Mouse (Mus musculus) gastrocnemius, postnatal 4 days (tissue): ENCODE data around the gene Sgtb. TPM values are rescaled to one million over a fixed set of nuclear protein-coding genes. Genes with fewer than 3 reads are reported as not detected.

Experiments
- DNase-seq, 2 experiments: peaks; one replicate each; pipeline ENCODE4 v3.0.0; 2021 to 2022; ENCODE audit warnings: low spot score in 2 of 2, mixed read lengths in 2 of 2
- long read RNA-seq, 2 experiments: library from polyadenylated mRNA; stranded (forward); transcript quantifications; one replicate each; pipeline ENCODE4 v2.0.0; 2021
- total RNA-seq, 2 experiments: library from RNA; stranded (reverse); gene quantifications; 2 replicates each; pipeline ENCODE4 v1.2.3; 2021

The Sgtb gene
- 1 to 10 TPM; 3.3 to 3.5 TPM for total RNA-seq
- long read RNA-seq, experiment 1, partial matches to known transcripts = 0 of 1 reads
- long read RNA-seq, experiment 1, other reads (novel, unspliced or antisense) = 0 of 1 reads
- long read RNA-seq, experiment 2, partial matches to known transcripts = 0 of 4 reads
- long read RNA-seq, experiment 2, other reads (novel, unspliced or antisense) = 2 of 4 reads

DNA sequence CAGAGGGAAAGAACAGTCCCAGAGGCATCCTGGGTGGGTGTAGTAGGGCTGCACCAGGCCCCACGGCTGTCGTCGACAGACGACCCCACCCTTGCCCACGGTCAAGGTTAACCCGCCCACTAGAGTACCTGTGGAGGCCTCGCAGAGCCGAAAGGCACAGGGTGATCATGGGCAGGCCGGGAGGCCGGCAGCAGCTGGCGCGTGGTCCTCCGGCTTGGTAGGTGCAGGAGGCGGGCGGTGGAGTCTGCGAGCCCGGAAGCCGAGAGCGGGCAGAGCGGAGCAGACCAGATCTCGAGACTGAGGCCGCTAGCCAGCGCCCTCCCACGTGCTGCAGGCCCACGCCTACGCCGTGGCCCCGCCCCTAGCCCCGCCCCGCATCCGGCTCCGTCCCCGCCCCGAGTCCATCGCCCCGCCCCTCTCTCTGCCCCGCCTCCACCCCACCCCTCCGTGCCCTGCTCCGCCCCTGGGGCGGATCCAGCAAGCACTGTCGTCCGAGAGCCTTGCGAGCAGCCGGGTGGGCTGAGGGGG lies at the start of gene Sgtb, which contains the start of gene Nln:
Gene Sgtb (plus strand): TSS at position 454 of the 528 bp plus-strand sequence.
Gene Nln (minus strand): TSS at position 327 of the 528 bp plus-strand sequence.
- peak; percentile 76 to 84 for DNase-seq

DNA sequence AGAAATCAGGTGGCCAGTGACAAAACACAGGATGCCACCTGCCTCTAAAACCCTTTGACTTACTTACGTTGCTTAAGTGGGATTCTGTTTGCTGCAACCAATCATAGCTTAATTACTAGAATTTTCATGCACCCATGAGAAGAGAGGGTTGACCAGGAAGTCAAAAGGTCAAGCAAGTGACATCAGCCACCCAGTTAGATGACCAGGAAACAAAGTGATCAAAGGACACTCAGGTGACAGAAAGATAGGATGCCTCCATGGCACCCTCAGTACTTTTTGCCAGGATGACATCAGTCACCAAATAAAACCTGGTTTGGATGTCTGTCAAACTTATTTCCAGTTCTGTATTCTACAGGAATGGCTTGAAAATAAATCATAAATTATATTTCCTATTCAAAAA lies 49.3 kb upstream of the Sgtb start:
- no peak for DNase-seq

DNA sequence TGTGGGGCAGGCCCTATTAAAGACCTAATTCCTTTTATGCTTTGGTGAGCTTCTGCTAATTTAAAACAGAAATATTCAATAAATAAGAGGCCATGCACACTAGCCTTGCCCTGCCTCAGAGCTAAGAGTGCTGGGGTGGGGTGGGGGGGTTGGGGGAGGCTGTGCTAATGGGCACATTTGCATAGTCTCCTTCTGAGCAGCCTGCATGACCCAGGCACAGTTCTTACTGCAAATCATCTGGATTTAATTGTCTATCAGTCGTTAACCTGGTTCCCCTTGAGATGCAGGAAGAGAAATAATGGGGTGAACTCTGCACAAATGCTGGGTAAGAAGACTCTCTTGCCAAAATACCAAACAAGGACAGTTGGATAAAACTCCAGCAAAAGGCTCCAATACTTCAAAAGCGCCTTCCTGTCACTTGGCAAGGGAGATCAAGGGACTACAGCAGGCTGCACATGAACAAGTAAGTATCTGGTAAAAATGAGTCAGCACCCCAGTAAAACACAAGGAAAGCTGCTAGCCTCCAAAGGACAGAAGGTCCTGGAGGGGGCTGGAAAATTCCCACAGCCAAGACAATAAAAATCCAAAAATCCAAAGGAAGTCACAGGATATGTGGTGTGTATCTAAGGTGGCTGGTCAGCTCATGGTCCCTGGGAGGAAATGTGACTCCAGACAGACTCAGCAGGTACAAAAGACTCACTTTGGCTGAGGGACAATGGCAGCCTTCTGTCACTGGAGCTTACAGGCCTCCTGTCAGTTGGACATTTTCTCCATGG lies 47.4 kb upstream of the Sgtb start:
- no peak for DNase-seq

DNA sequence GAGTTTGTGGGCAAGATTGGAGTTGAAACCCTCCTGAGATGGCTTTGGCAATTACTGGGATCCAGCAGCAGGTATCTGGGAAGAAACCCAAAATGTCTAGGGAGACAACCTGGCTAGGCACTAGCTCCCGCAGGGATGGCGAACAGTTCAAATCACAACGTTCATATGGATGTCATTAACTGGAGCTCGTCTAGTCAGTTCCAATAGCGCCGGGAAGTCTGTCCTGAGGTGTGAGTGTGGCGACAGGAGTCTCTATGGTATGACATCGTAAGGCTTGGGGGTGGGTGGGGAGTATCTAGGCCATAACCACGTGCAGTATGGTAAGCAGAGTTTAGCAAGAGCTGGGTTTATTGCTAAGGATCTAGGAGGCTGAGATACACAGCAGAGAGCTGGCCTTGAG lies 46.5 kb upstream of the Sgtb start:
- DNase-seq = no peak

DNA sequence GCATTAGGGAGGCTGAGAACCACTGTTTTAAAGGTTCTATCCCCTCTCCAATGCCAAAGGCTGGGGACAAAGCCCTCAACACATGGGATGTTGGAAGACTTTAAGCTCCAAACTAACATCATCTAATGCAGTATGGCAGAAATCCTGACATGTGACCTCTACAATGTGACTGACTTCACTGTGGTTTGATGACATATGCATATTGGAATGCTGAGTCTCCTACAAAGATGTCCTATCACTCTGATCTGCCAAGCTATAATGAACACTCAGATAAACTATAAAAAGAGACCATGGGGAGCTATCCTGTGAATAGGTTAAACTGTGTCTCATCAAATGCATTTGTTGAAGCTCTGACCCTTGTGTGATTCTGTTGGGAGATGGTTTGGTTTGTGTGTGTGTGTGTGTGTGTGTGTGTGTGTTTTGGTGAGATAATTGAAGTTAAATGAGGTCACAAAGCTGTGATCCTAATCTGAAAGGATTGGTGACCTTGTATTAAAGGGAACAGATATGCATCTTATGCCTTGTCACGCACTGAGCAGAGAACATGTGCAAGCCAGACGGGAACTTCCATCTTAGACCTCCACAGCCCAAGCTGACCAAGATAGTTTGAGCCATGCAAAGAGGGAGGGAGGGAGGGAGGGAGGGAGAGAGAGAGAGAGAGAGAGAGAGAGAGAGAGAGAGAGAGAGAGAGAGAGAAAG lies 43.7 kb upstream of the Sgtb start:
- no peak for DNase-seq

DNA sequence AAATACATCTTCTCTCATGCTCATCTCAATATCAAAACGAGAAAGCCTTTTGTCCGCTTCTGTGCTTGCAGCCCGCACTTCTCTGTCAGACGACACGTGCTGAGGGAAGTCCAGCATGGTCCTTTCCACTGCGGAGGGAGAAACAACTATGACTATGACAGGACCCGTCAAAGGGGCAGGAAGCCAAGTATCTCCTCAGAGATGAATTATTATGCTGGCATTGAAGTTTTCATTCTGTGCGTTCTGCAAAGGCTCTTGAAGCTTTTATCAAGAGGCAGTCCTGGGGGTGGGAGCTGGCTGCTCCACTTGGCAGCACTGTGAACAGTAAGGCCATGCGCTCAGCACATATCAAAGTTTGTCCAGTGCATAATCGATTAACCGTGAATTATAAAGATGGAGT lies 40.3 kb upstream of the Sgtb start:
- DNase-seq = no peak

DNA sequence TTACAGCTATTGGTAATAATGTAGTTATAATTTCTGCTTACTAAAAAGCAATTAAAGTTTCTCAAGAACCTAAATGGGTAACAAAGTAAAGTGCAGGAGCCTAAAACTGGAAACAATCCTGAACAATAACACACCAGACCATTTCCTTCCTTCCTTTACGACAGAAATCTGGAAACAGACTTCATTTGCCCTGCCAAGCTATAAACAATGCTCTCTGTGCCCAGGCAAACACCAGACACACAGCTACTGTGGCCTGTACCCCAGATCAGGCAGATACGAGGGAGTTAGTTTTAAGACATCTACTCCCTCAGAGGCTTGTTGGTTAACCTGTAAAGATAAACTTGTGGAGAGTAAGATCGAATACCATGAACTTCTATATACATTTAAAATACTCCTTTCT lies 38.8 kb upstream of the Sgtb start:
- DNase-seq = no peak

DNA sequence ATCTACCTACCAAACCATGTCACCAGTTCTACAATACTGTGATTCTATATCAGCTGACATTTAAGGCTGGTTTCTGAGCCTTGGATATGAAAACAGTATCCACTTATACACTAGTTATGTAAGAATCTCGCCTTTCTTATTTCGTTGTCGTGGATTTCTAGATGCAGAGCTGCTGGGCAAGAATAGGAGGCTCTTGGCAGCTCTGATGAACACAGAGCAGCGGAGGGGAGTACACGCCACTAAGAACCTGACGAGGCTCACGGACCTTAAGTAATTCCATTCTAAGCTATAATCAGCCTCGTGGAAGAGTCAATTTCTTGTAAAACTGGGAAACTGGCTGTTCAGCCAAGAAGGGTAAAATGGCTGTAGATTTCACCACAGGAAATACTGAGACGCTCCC lies 37.2 kb upstream of the Sgtb start:
- no peak for DNase-seq

DNA sequence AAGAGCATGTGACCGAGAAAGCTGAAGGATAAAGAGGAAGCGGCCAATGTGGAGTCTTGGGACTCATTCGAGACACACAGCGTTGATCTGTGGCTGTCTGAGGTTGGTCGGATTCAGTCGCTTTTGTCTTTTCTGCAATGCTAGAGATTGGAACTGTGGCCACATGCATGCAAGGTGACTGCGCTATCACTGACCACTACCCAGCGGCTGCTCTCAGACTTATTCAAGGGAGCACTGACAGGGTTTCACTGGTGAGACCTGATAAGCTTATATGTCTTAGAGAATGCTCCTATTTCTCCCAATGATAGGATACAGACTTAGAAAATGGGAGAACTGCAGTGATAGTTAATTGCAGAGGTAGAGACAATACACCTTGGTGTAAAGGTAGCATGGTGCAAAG lies 35.3 kb upstream of the Sgtb start:
- no peak for DNase-seq

DNA sequence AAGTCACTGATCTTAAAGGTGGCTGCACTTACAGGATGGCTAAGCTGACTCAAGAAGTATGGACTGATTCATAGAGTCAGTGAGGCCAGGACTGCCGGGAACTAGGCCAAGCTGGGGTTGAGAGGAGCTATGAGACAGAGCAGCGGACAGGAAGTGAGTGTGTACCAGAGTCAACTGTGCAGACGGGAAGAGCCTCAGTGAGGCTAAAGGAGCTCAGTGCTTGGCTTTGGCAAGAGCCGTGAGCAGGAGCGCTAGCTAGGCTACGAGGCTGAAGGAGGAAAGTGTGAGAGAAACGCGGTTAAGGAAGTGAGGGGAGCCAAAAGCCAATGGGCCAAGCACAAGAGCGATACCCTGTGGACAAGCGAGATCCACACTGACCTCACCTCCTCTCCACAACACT lies 34.8 kb upstream of the Sgtb start:
- peak in 1 of 2 experiments; percentile 68 for DNase-seq

DNA sequence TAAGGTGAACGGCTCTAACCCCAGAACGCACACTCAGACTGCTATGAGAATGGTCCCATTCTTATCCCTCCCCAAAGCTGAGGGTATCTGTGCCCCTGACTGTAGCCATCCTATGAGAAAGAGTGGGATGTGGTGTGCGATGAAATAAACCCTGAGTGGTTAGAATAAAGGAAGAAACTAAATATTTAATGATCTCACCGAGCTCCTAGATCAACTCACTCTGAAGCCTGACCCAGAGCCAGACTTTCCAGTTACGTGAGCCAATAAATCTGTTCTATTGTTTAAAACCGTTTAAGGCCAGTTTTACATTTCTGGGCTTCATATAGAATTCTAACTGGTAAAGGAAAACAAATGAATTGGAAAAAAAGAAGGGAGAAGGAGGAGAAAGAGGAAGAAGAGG lies 32.5 kb upstream of the Sgtb start:
- DNase-seq = no peak

DNA sequence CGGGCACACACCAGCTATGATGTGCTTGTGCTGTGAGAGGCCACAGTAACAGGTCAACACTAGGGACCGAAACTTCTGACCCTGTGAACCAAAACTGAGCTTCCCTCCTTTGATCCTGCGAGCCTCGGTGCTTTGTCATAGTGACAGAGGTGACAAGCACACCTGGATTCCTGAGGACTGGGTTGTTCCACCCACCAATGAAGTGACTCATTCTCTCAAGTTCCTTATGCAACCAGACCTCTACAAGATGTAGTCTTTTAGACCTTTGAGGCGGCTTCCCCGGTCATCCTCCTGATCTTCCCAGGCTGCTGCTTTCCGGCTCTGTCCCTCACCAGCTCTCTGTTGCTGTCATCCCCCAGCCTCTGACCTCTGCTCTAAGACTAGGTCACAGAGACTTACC lies 27.0 kb upstream of the Sgtb start:
- no peak for DNase-seq

DNA sequence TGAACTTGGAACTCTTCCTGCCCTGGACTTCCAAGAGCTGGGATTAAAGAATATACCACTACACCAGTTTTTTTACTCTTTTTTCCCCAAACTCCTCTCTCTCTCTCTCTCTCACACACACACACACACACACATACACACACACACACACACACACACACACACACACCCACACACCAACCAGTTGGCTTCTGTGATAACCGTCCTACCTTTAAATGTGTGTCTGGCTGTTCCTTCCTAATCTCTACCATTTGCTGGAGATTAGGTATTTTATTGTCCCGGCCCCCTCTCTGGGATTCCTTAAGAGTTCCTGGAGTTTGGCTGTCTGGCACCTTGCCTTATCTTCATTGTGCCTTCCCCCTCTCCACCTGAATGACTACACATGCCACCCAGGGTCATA lies 24.9 kb upstream of the Sgtb start:
- no peak for DNase-seq

DNA sequence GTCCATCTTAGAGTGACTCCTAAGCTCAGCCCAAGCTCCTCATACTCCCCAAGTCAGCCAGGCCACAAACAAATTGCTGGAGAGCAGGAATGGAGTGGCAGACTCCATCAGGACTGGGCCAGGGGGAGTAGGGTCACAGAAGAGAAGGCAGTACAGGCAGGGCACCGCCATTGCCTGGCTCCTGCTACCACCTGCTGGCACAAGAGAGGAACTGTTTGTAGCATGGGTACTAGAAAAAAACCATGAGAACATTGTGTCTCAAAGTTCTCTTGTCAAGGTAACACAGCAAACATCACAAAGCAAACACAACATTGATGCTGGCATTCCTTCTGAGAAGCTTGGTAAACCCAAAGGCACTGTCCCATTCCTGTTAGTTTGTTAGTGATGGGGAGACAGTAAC lies 20.2 kb upstream of the Sgtb start:
- DNase-seq = peak in 1 of 2 experiments; percentile 37

DNA sequence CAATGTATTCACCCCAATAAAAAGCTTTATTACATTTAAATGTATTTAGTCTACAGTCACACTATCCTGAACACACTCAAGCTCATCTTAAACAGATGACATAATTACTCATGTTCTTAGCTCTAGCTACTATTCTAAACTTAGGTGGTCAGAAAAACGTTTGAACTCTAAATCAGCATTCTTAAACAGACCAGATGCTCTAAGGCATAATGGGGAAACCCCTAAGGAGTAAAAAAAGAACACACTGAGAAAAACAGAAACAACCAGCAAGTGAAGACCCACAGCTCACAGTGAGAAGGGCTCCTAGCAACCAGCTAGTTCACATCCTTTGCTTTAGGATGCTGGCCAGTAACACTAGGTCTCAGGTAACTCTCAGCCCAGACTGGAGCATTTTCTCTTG lies 17.8 kb upstream of the Sgtb start:
- DNase-seq = no peak

DNA sequence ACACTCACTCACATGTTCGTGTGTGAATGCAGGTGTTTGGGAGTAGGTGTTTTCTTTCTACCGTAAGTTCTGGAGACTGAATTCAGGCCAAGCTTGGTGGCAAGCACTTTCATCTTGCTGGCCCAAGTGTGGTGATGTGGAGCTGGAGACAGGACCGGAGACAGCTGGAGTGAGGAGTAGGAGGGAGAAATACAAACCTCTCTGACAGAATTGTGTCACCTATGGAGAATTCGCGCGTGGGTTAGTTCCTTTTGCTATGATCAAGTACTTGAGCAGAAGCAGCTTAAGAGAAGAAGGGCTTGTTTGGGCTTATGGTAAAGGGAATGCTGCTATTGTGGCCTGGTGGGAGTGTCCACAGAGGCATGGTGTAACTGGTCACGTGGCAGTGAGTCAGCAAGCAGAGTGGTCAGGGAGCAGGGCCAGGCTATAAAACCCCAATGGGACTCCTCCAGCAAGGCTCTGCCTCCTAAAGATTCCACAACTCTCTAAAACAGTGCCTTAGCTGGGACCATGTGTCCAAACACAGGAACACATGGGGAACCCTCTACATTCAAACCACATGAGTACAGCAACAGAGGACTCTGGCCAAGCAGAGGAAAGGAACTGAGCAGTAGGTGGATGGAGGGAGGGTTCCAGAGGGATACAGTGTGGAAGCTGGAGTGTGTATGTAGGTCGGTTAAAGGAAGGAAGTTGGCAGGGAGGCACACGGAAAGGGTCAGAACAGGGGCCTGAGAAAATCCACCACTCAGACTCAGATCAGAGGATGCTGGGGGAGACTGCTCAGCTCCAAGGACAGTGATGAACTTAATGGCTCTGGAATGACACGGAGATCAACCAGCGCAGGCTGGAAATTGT lies 14.8 kb upstream of the Sgtb start:
- no peak for DNase-seq

DNA sequence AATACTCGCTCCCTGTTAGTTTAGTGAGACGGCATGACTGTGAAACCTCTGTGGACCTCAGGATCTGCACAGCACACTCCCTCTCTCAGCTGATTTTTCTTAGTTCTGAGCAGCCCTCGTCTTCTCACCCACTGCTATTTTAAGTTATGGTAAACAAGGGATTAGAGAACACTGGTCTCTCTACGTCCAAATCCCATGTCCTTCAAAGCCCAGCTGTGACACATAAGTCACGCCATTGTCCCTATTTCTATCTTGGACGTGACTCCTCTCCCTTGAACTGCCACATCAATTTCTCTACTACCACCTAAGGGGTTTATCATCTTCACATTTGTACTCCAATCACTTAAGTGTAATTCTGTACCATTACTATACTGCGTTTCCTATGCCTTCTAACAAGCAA lies 13.6 kb upstream of the Sgtb start:
- no peak for DNase-seq

DNA sequence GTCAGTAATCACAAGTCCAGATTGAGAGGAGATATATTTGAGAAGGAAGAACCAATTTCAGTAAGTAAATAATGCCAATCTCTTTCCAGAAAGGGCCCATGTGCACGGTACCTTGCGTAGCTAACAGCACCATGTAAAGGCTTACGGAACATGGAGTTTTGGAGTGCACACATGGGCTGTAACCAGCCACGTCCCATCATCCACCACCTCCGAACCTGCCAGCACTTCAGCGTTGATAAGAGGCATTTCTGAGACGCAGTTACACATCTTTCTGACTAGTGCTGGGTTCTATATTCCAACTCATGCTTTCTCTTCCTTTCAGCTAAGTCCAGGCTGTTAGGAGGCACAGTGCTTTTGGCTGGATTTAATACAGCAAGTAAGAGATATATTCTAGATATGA lies 12.4 kb upstream of the Sgtb start:
- DNase-seq = no peak

DNA sequence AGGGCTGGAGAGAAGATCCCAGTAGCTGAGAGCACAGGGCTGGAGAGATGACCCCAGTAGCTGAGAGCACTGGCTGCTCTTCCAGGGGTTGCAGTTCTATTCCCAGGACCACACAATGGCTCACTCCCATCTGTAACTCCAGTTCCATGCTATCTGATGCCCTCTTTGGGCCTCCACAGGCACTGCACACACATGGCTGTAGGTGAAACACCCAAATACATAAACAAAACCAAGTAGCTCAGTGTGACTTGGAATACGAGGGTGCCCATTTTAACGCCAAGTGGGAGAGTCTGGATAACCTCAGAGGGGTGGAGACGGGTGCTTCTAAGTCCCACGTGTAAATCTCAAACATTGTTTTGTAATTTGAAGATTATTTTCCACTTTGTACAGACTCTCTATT lies 9.1 kb upstream of the Sgtb start:
- no peak for DNase-seq

DNA sequence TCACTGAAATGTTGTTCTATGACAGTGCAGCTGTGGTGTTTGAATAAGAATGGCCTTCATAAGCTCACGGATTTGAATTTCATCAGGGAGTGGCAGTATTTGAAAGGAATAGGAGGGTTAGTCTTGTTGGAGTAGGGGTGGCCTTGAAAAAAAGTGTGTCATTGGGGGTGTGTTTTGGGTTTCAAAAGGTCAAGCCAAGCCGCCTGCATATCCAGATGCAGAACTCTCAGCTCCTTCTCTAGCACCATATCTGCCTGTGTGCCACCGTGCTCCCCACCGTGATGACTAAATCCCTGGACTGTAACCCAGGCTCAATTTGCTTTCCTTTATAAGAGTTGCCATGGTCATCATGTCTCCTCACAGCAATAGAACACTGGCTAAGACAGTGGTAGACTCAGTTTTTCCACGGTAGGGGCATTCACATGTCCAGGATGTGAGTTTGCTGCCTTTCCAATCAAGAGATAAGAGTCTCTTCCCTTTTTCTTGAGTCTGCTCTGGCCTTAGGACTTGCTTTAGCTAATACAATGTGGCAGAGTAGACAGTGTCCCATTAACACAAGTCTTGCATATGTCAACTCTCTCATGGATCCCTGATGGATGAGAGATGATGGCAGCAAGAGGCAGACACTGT lies 7.8 kb upstream of the Sgtb start:
- DNase-seq = no peak
